10 mouse cellular contexts compared by ENCODE assay signal in the genomic region with DNA sequence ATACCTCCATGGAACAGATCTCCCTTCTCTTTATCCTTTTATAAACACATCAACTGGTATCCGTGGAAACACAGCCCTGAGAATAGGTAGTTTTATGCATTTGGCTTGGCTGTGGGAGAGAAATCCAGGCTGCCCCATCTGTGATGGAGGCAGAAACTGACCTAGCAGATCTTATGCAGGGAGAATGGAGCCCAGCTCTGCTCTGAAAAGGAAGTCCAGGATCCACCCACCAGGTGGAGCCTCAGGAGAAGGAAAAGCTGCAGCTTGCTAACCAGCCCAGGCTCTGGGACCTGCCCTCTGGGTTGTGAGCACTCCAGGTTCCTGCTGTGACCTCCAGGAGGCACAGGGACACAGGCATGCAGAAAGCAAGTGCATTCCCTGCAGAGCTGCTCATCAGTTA. TPM values are rescaled to one million over a fixed set of nuclear protein-coding genes. Genes with fewer than 3 reads are reported as not detected.
DNase-seq lines count a peak whose midpoint lies in the region; ATAC-seq lines count a peak whose summit lies in the region.
"Had no signal": no experiment of that assay in that cellular context is flagged by ENCODE, and none has a peak within 500 bp of the region (broad histone marks: within the 10 kb centered on the region; RNA-seq: fewer than 3 reads in every experiment).

No protein-coding gene starts in this region.

- no peak overlapping the region for H3K4me2 ChIP-seq in forebrain, embryonic 11.5 days (ENCODE audit: low read depth, low read length, severe bottlenecking)
- no peak overlapping the region for H3K4me2 ChIP-seq in forebrain, embryonic 15.5 days (replicated peaks)
- no peak overlapping the region for H3K4me2 ChIP-seq in lung, embryonic 15.5 days
- no peak overlapping the region for H3K4me2 ChIP-seq in stomach, embryonic 14.5 days (replicated peaks; ENCODE audit: low read depth, low read length)

- no peaks in the 10 kb centered on the region; the same call in 1 of the 2 replicates for H3K4me1 ChIP-seq in forebrain, embryonic 11.5 days (replicated peaks; ENCODE audit: control insufficient read depth, insufficient read depth, low read length)
- peaks cover 3% of the 10 kb centered on the region for H3K4me1 ChIP-seq in forebrain, embryonic 15.5 days
- 0 out of 2 replicates have a peak, but pooled peaks cover 24% of the 10 kb centered on the region for H3K4me1 ChIP-seq in embryonic facial prominence, embryonic 10.5 days
- peaks cover 33% of the 10 kb centered on the region for H3K4me1 ChIP-seq in lung, embryonic 15.5 days
- peaks cover 10% of the 10 kb centered on the region; the same call in 1 of the 2 replicates for H3K4me1 ChIP-seq in stomach, embryonic 14.5 days (ENCODE audit: control insufficient read depth, insufficient read depth, low read length)

- no peak overlapping the region for H3K9ac ChIP-seq in forebrain, embryonic 11.5 days (ENCODE audit: low read length)
- H3K9ac ChIP-seq in forebrain, embryonic 15.5 days (replicated peaks) = no peak overlapping the region
- H3K9ac ChIP-seq in lung, embryonic 15.5 days = no peak overlapping the region
- no peak overlapping the region for H3K9ac ChIP-seq in stomach, embryonic 14.5 days (replicated peaks; ENCODE audit: low read depth, low read length)

- H3K36me3 ChIP-seq in forebrain, embryonic 11.5 days (ENCODE audit: control insufficient read depth, insufficient read depth, low read length) = no peaks in the 10 kb centered on the region
- no peaks in the 10 kb centered on the region for H3K36me3 ChIP-seq in forebrain, embryonic 15.5 days
- no peaks in the 10 kb centered on the region for H3K36me3 ChIP-seq in embryonic facial prominence, embryonic 10.5 days (replicated peaks)
- no peaks in the 10 kb centered on the region for H3K36me3 ChIP-seq in lung, embryonic 15.5 days
- H3K36me3 ChIP-seq in stomach, embryonic 14.5 days (ENCODE audit: control insufficient read depth, insufficient read depth, low read length) = no peaks in the 10 kb centered on the region

- 29% methylated on average over 1 of the region's 1 CpGs for WGBS in forebrain, embryonic 11.5 days
- 4% methylated on average over 1 of the region's 1 CpGs for WGBS in forebrain, embryonic 15.5 days
- 17% methylated on average over 1 of the region's 1 CpGs for WGBS in embryonic facial prominence, embryonic 10.5 days
- WGBS in lung, embryonic 15.5 days = 9% methylated on average over 1 of the region's 1 CpGs
- 4% methylated on average over 1 of the region's 1 CpGs for WGBS in stomach, embryonic 14.5 days

- H3K4me3 ChIP-seq in forebrain, embryonic 11.5 days (ENCODE audit: low read depth, low read length) = no peak overlapping the region
- no peak overlapping the region for H3K4me3 ChIP-seq in forebrain, embryonic 15.5 days
- H3K4me3 ChIP-seq in embryonic facial prominence, embryonic 10.5 days = no peak overlapping the region
- H3K4me3 ChIP-seq in lung, embryonic 15.5 days = no peak overlapping the region
- no peak overlapping the region for H3K4me3 ChIP-seq in stomach, embryonic 14.5 days (ENCODE audit: low read depth, low read length)

- H3K9me3 ChIP-seq in forebrain, embryonic 11.5 days (ENCODE audit: control insufficient read depth, low read length) = no peaks in the 10 kb centered on the region
- no peaks in the 10 kb centered on the region for H3K9me3 ChIP-seq in forebrain, embryonic 15.5 days
- no peaks in the 10 kb centered on the region for H3K9me3 ChIP-seq in embryonic facial prominence, embryonic 10.5 days
- no peaks in the 10 kb centered on the region for H3K9me3 ChIP-seq in lung, embryonic 15.5 days
- H3K9me3 ChIP-seq in stomach, embryonic 14.5 days (ENCODE audit: control insufficient read depth, low read depth, low read length) = no peaks in the 10 kb centered on the region

- no peak overlapping the region for H3K27ac ChIP-seq in forebrain, embryonic 11.5 days (ENCODE audit: low read depth, low read length)
- H3K27ac ChIP-seq in forebrain, embryonic 15.5 days (replicated peaks) = no peak overlapping the region
- H3K27ac ChIP-seq in embryonic facial prominence, embryonic 10.5 days (replicated peaks) = no peak overlapping the region
- peak overlapping the region; percentile 44; the same call in 1 of the 2 replicates for H3K27ac ChIP-seq in lung, embryonic 15.5 days
- H3K27ac ChIP-seq in stomach, embryonic 14.5 days (ENCODE audit: low read length) = peak overlapping the region; percentile 61; the same call in 1 of the 2 replicates

- no peak for ATAC-seq in forebrain, embryonic 11.5 days (replicated peaks; ENCODE audit: low FRiP score)
- ATAC-seq in forebrain, embryonic 15.5 days (replicated peaks) = no peak; the same call in 1 of the 2 replicates
- no peak for ATAC-seq in lung, embryonic 15.5 days (ENCODE audit: borderline replicate concordance, extremely low read depth, low FRiP score, low TSS enrichment)
- ATAC-seq in stomach, embryonic 14.5 days (ENCODE audit: insufficient number of reproducible peaks, insufficient read depth, low FRiP score, low read depth) = peak; percentile 51; the same call in 1 of the 2 replicates

- H3K27me3 ChIP-seq in forebrain, embryonic 11.5 days (ENCODE audit: control insufficient read depth, insufficient read depth, low read length) = no peaks in the 10 kb centered on the region
- peaks cover 4% of the 10 kb centered on the region; the same call in 1 of the 2 replicates for H3K27me3 ChIP-seq in forebrain, embryonic 15.5 days
- H3K27me3 ChIP-seq in embryonic facial prominence, embryonic 10.5 days (replicated peaks; ENCODE audit: low read depth, poor library complexity, severe bottlenecking) = peaks cover 14% of the 10 kb centered on the region
- peaks cover 5% of the 10 kb centered on the region; the same call in 1 of the 2 replicates for H3K27me3 ChIP-seq in lung, embryonic 15.5 days
- no peaks in the 10 kb centered on the region for H3K27me3 ChIP-seq in stomach, embryonic 14.5 days (ENCODE audit: control insufficient read depth, insufficient read depth, low read length)

- peak; percentile 60 for DNase-seq in forebrain, embryonic 11.5 days (ENCODE audit: low spot score)
- DNase-seq in 416B (ENCODE audit: low read depth) = peak; percentile 24
- DNase-seq in embryonic facial prominence, embryonic 10.5 days (ENCODE audit: low spot score) = peak; percentile 47
- DNase-seq in kidney, postnatal 10 days = peak; percentile 69
- no peak for DNase-seq in ovary, postnatal 14 days (ENCODE audit: low spot score)

RNA-seq across cellular contexts. Expression of gene Gm9573, which starts 7.6 kb away (rescaled TPM):
- polyA plus RNA-seq in forebrain, embryonic 11.5 days (2014; fragmentation: Nextera tagmentation; extraction: Ambion mirVana) = not detected in 2 replicates
- not detected in 2 replicates for polyA plus RNA-seq in forebrain, embryonic 15.5 days (2015; fragmentation: Nextera tagmentation; extraction: Ambion mirVana)
- polyA plus RNA-seq in embryonic facial prominence, embryonic 10.5 days (2016; fragmentation: Nextera tagmentation; extraction: Ambion mirVana) = not detected in 2 replicates
- not detected in 2 replicates for polyA plus RNA-seq in lung, embryonic 15.5 days (2015; fragmentation: Nextera tagmentation; extraction: Ambion mirVana)
- polyA plus RNA-seq in stomach, embryonic 14.5 days (2014; fragmentation: Nextera tagmentation; extraction: Ambion mirVana) = not detected in 2 replicates
- polyA plus RNA-seq: heart, embryonic 16.5 days; spleen, adult 2 months had no signal

RNA-seq across cellular contexts. Expression of gene Mucl3, which starts 9.5 kb away (rescaled TPM):
- 0.07 and 0.13 TPM in 2 replicates for polyA plus RNA-seq in forebrain, embryonic 11.5 days (2014; fragmentation: Nextera tagmentation; extraction: Ambion mirVana)
- polyA plus RNA-seq in forebrain, embryonic 15.5 days (2015; fragmentation: Nextera tagmentation; extraction: Ambion mirVana) = not detected in 2 replicates
- 0.20 and 0.24 TPM in 2 replicates for polyA plus RNA-seq in embryonic facial prominence, embryonic 10.5 days (2016; fragmentation: Nextera tagmentation; extraction: Ambion mirVana)
- polyA plus RNA-seq in lung, embryonic 15.5 days (2015; fragmentation: Nextera tagmentation; extraction: Ambion mirVana) = 1.2 and 1.3 TPM in 2 replicates
- polyA plus RNA-seq in stomach, embryonic 14.5 days (2014; fragmentation: Nextera tagmentation; extraction: Ambion mirVana) = 13.2 and 13.4 TPM in 2 replicates
- polyA plus RNA-seq: spleen, adult 2 months had no signal

RNA-seq across cellular contexts. Expression of gene Sfta2, which starts 32.6 kb away (rescaled TPM):
- not detected in 2 replicates for polyA plus RNA-seq in forebrain, embryonic 11.5 days (2014; fragmentation: Nextera tagmentation; extraction: Ambion mirVana)
- not detected in 2 replicates for polyA plus RNA-seq in forebrain, embryonic 15.5 days (2015; fragmentation: Nextera tagmentation; extraction: Ambion mirVana)
- not detected in 2 replicates for polyA plus RNA-seq in embryonic facial prominence, embryonic 10.5 days (2016; fragmentation: Nextera tagmentation; extraction: Ambion mirVana)
- polyA plus RNA-seq in lung, embryonic 15.5 days (2015; fragmentation: Nextera tagmentation; extraction: Ambion mirVana) = 111 and 121 TPM in 2 replicates
- polyA plus RNA-seq in stomach, embryonic 14.5 days (2014; fragmentation: Nextera tagmentation; extraction: Ambion mirVana) = 20.2 and 25.2 TPM in 2 replicates
- polyA plus RNA-seq: spleen, adult 2 months had no signal

RNA-seq across cellular contexts. Expression of gene Vars2, which starts 33.4 kb away (rescaled TPM):
- polyA plus RNA-seq in forebrain, embryonic 11.5 days (2014; fragmentation: Nextera tagmentation; extraction: Ambion mirVana) = 16.2 and 19.5 TPM in 2 replicates
- 16.2 and 18.1 TPM in 2 replicates for polyA plus RNA-seq in forebrain, embryonic 15.5 days (2015; fragmentation: Nextera tagmentation; extraction: Ambion mirVana)
- 19.9 and 22.0 TPM in 2 replicates for polyA plus RNA-seq in embryonic facial prominence, embryonic 10.5 days (2016; fragmentation: Nextera tagmentation; extraction: Ambion mirVana)
- polyA plus RNA-seq in lung, embryonic 15.5 days (2015; fragmentation: Nextera tagmentation; extraction: Ambion mirVana) = 20.7 and 22.4 TPM in 2 replicates
- 14.0 and 18.7 TPM in 2 replicates for polyA plus RNA-seq in stomach, embryonic 14.5 days (2014; fragmentation: Nextera tagmentation; extraction: Ambion mirVana)

RNA-seq across cellular contexts. Expression of gene Gtf2h4, which starts 39.5 kb away (rescaled TPM):
- 41.2 and 47.4 TPM in 2 replicates for polyA plus RNA-seq in forebrain, embryonic 11.5 days (2014; fragmentation: Nextera tagmentation; extraction: Ambion mirVana)
- 36.1 and 37.8 TPM in 2 replicates for polyA plus RNA-seq in forebrain, embryonic 15.5 days (2015; fragmentation: Nextera tagmentation; extraction: Ambion mirVana)
- 57.6 and 61.4 TPM in 2 replicates for polyA plus RNA-seq in embryonic facial prominence, embryonic 10.5 days (2016; fragmentation: Nextera tagmentation; extraction: Ambion mirVana)
- 48.8 and 49.9 TPM in 2 replicates for polyA plus RNA-seq in lung, embryonic 15.5 days (2015; fragmentation: Nextera tagmentation; extraction: Ambion mirVana)
- polyA plus RNA-seq in stomach, embryonic 14.5 days (2014; fragmentation: Nextera tagmentation; extraction: Ambion mirVana) = 40.1 and 42.7 TPM in 2 replicates

Comparison
In these comparisons a context has a peak if more than half of its experiments do, and no peak if none do; other contexts are left out.
1. H3K27ac ChIP-seq: peak in lung, embryonic 15.5 days (single experiment) and stomach, embryonic 14.5 days (single experiment); none in forebrain, embryonic 11.5 days (single experiment), forebrain, embryonic 15.5 days (single experiment) and embryonic facial prominence, embryonic 10.5 days (single experiment).
2. RNA of gene Sfta2, which starts 32.6 kb away (polyA plus RNA-seq): 111 to 121 TPM in lung, embryonic 15.5 days and 20.2 to 25.2 TPM in stomach, embryonic 14.5 days; not detected in forebrain, embryonic 15.5 days, not detected in forebrain, embryonic 11.5 days and not detected in embryonic facial prominence, embryonic 10.5 days; every median in the first group is over 10 times any median in the second.